Mouse (Mus musculus) gastrocnemius, adult 8-10 months (tissue): ENCODE measurements around the gene Alyref2. TPM values are rescaled to one million over a fixed set of nuclear protein-coding genes. Genes with fewer than 3 reads are reported as not detected.

Experiments used
- total RNA-seq, 4 experiments: library from RNA; stranded (reverse); gene quantifications; 2 replicates each; pipeline ENCODE4 v1.2.4; 2022

The Alyref2 gene
- total RNA-seq, 4 experiments from 2014 or later, result 0.90 to 1.3 (median 1.2) TPM

Other genes with a start within 250 kb of the Alyref2 start
- gene B4galt3, start 233.2 kb upstream of the Alyref2 start, total RNA-seq, result 10 to 100 TPM in 2 of 4 experiments, 1 to 10 TPM in 2; 8.7 to 14.1 (median 10.9) TPM
- 10 to 100 TPM in 2 of 4 experiments, 1 to 10 TPM in 2; 7.3 to 10.7 (median 9.0) TPM for gene Ppox, start 222.3 kb upstream of the Alyref2 start, total RNA-seq
- gene Usp21, start 215.5 kb upstream of the Alyref2 start, total RNA-seq, result 10 to 100 TPM; 15.3 to 19.3 (median 16.2) TPM
- gene Ufc1, start 208.5 kb upstream of the Alyref2 start, total RNA-seq, result 100 to 1,000 TPM; 102 to 110 (median 106) TPM
- 10 to 100 TPM; 31.9 to 39.7 (median 37.3) TPM for gene Dedd, start 174.3 kb upstream of the Alyref2 start, total RNA-seq
- gene Nit1, start 157.8 kb upstream of the Alyref2 start, total RNA-seq, result 10 to 100 TPM; 25.6 to 30.3 (median 29.0) TPM
- gene Pfdn2, start 157.8 kb upstream of the Alyref2 start, total RNA-seq, result 100 to 1,000 TPM in 2 of 4 experiments, 10 to 100 TPM in 2; 46.7 to 104 (median 77.5) TPM
- not detected for gene Klhdc9, start 142.7 kb upstream of the Alyref2 start, total RNA-seq
- not detected for gene Nectin4, start 133.4 kb upstream of the Alyref2 start, total RNA-seq
- gene Arhgap30, start 114.5 kb upstream of the Alyref2 start, total RNA-seq, result under 1 TPM; 0.34 to 0.63 (median 0.44) TPM
- gene Usf1, start 92.2 kb upstream of the Alyref2 start, total RNA-seq, result 10 to 100 TPM; 29.3 to 35.5 (median 33.0) TPM
- under 1 TPM in 2 of 4 experiments, not detected in 2; 0.51 to 0.58 TPM for gene Tstd1, start 84.6 kb upstream of the Alyref2 start, total RNA-seq
- gene F11r, start 65.9 kb upstream of the Alyref2 start, total RNA-seq, result 1 to 10 TPM; 3.6 to 5.9 (median 4.2) TPM
- gene Itln1, start 31.8 kb downstream of the Alyref2 start, total RNA-seq, result not detected
- under 1 TPM in 1 of 4 experiments, not detected in 3; 0.19 TPM for gene Cd244a, start 55.7 kb downstream of the Alyref2 start, total RNA-seq
- under 1 TPM in 2 of 4 experiments, not detected in 2; 0.18 to 0.27 TPM for gene Ly9, start 103.9 kb downstream of the Alyref2 start, total RNA-seq
- gene Slamf7, start 149.6 kb downstream of the Alyref2 start, total RNA-seq, result under 1 TPM in 1 of 4 experiments, not detected in 3; 0.65 TPM
- under 1 TPM in 3 of 4 experiments, not detected in 1; 0.48 to 0.56 (median 0.49) TPM for gene Cd48, start 178.5 kb downstream of the Alyref2 start, total RNA-seq